Mouse (Mus musculus) retina, postnatal 1 day (tissue): ENCODE measurements around the gene Hilpda.

Experiments used
- DNase-seq: peaks from one replicate; pipeline ENCODE4 v3.0.0-alpha.2; 2012

The Hilpda gene

GRCm38 (mm10) chr6:29272312-29273072, at the start of gene Hilpda:
Hilpda (plus strand) TSS chr6:29272488.
- DNase-seq: peak; percentile 95

- no peak for DNase-seq
These were observed 42.9 kb upstream of the Hilpda start for GRCm38 (mm10) chr6:29229265-29229913.

GRCm38 (mm10) chr6:29230386-29230785, 41.9 kb upstream of the Hilpda start:
- no peak for DNase-seq

GRCm38 (mm10) chr6:29231799-29232198, 40.5 kb upstream of the Hilpda start:
- no peak for DNase-seq

- DNase-seq: no peak
These were observed 40.0 kb upstream of the Hilpda start for GRCm38 (mm10) chr6:29232321-29232720.

- no peak for DNase-seq
These were observed 38.6 kb upstream of the Hilpda start for GRCm38 (mm10) chr6:29233710-29234109.

- peak; percentile 47 for DNase-seq
These were observed 38.0 kb upstream of the Hilpda start for GRCm38 (mm10) chr6:29234272-29234671.

GRCm38 (mm10) chr6:29240806-29241205, 31.5 kb upstream of the Hilpda start:
- peak; percentile 87 for DNase-seq

GRCm38 (mm10) chr6:29241697-29242096, 30.6 kb upstream of the Hilpda start:
- DNase-seq: peak; percentile 25

GRCm38 (mm10) chr6:29242265-29242664, 30.0 kb upstream of the Hilpda start:
- DNase-seq: no peak

GRCm38 (mm10) chr6:29245272-29246120, 26.8 kb upstream of the Hilpda start:
- DNase-seq: no peak

GRCm38 (mm10) chr6:29246183-29246582, 26.1 kb upstream of the Hilpda start:
- no peak for DNase-seq

- DNase-seq: no peak
These were observed 25.7 kb upstream of the Hilpda start for GRCm38 (mm10) chr6:29246585-29246984.

- DNase-seq: no peak
These were observed 25.2 kb upstream of the Hilpda start for GRCm38 (mm10) chr6:29247072-29247471.

GRCm38 (mm10) chr6:29259418-29259817, 12.9 kb upstream of the Hilpda start:
- no peak for DNase-seq

GRCm38 (mm10) chr6:29261831-29262230, 10.5 kb upstream of the Hilpda start:
- no peak for DNase-seq

- DNase-seq: peak; percentile 73
These were observed 8.4 kb upstream of the Hilpda start for GRCm38 (mm10) chr6:29263650-29264455.

GRCm38 (mm10) chr6:29264456-29264781, 7.9 kb upstream of the Hilpda start:
- DNase-seq: no peak

- no peak for DNase-seq
These were observed 5.4 kb upstream of the Hilpda start for GRCm38 (mm10) chr6:29266936-29267335.

- no peak for DNase-seq
These were observed 3.2 kb upstream of the Hilpda start for GRCm38 (mm10) chr6:29269006-29269668.

GRCm38 (mm10) chr6:29270961-29271360, 1.3 kb upstream of the Hilpda start:
- DNase-seq: no peak

- DNase-seq: peak; percentile 61
These were observed 4.5 kb downstream of the Hilpda start for GRCm38 (mm10) chr6:29276746-29277145.
